Mouse (Mus musculus) testis, adult 2 months (tissue): ENCODE data around the gene Creg2.

Experiments
- CTCF ChIP-seq: fragments of 200-500 bp; IDR thresholded peaks from 2 replicates; pipeline ENCODE4 v1.5.1; 2012; ENCODE audit warnings: low read depth, mild to moderate bottlenecking, inconsistent platforms, low read length, moderate library complexity; ENCODE audit not compliant: control insufficient read depth, insufficient read depth, insufficient replicate concordance
- POLR2A ChIP-seq: fragments of 200-500 bp; IDR thresholded peaks from 2 replicates; pipeline ENCODE4 v1.6.1; 2012; ENCODE audit warnings: low read depth, mild to moderate bottlenecking, inconsistent platforms, low read length, moderate library complexity; ENCODE audit not compliant: control insufficient read depth

DNA sequence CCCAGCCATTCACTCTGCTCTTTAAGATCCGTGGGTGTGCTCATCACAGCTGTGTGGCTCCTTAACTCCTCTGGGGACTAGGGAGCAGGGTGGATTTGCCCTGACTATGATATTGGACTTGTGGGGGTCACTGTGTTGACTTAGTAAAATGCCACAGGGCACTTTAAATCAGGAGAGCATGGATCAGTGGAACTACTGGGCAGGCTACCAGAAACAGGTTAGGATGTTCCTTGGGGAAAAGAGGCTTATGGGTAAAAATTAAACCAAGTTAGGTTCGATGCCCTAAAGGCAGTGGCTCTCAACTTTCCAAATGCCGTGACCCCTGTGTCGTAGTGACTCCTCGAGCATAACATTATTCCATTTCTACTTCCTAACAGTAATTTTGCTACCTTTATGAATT, 38.8 kb downstream of the Creg2 start:
- TF ChIP-seq POLR2A: no peak
- no peak for TF ChIP-seq CTCF
